Mouse (Mus musculus) spleen, adult 12 weeks (tissue): ENCODE results near the gene Cacna1e.

Experiments
- DNase-seq: peaks from one replicate; pipeline ENCODE4 v3.0.0; 2022; ENCODE audit warnings: low spot score

Gene Cacna1e

GRCm38 (mm10) chr1:154884275-154885206 is at the start of gene Cacna1e:
TSS of gene Cacna1e (minus strand) at chr1:154884501.
- no peak for DNase-seq

- DNase-seq: no peak
Observed at GRCm38 (mm10) chr1:154918406-154918805, 34.1 kb upstream of the Cacna1e start.

- no peak for DNase-seq
Observed at GRCm38 (mm10) chr1:154917438-154917837, 33.1 kb upstream of the Cacna1e start.

GRCm38 (mm10) chr1:154909554-154909953 is 25.3 kb upstream of the Cacna1e start:
- DNase-seq: no peak

- no peak for DNase-seq
Observed at GRCm38 (mm10) chr1:154897390-154897789, 13.1 kb upstream of the Cacna1e start.

- DNase-seq: no peak
Observed at GRCm38 (mm10) chr1:154890244-154890643, 5.9 kb upstream of the Cacna1e start.

GRCm38 (mm10) chr1:154888495-154888894 is 4.2 kb upstream of the Cacna1e start:
- no peak for DNase-seq

GRCm38 (mm10) chr1:154888018-154888417 is 3.7 kb upstream of the Cacna1e start:
- DNase-seq: no peak

GRCm38 (mm10) chr1:154887546-154887945 is 3.2 kb upstream of the Cacna1e start:
- no peak for DNase-seq

- no peak for DNase-seq
Observed at GRCm38 (mm10) chr1:154886611-154887010, 2.3 kb upstream of the Cacna1e start.

GRCm38 (mm10) chr1:154885207-154885548 is 877 bp upstream of the Cacna1e start:
- no peak for DNase-seq

GRCm38 (mm10) chr1:154883596-154884191 is 607 bp downstream of the Cacna1e start:
- DNase-seq: no peak

GRCm38 (mm10) chr1:154865981-154866380 is 18.3 kb downstream of the Cacna1e start:
- no peak for DNase-seq

- DNase-seq: no peak
Observed at GRCm38 (mm10) chr1:154861416-154861815, 22.9 kb downstream of the Cacna1e start.

- no peak for DNase-seq
Observed at GRCm38 (mm10) chr1:154854564-154854963, 29.7 kb downstream of the Cacna1e start.

GRCm38 (mm10) chr1:154850515-154851287 is 33.6 kb downstream of the Cacna1e start:
- DNase-seq: no peak

- DNase-seq: no peak
Observed at GRCm38 (mm10) chr1:154848683-154849579, 35.4 kb downstream of the Cacna1e start.

- DNase-seq: no peak
Observed at GRCm38 (mm10) chr1:154846900-154847299, 37.4 kb downstream of the Cacna1e start.

- no peak for DNase-seq
Observed at GRCm38 (mm10) chr1:154843427-154843826, 40.9 kb downstream of the Cacna1e start.

GRCm38 (mm10) chr1:154842336-154842735 is 42.0 kb downstream of the Cacna1e start:
- no peak for DNase-seq

- DNase-seq: no peak
Observed at GRCm38 (mm10) chr1:154841057-154841630, 43.2 kb downstream of the Cacna1e start.
